Mouse (Mus musculus): Measurements from ENCODE around the gene Polr1d.

- TF ChIP-seq POLR2A (IDR thresholded peaks at IDR 0.05; ENCODE audit: extremely low read depth, insufficient read depth, low read length) = no peak
- TF ChIP-seq CTCF (IDR thresholded peaks at IDR 0.05; ENCODE audit: low read depth, low read length) = no peak
Measured at GRCm38 (mm10) chr5:147068876-147069275, 8.0 kb upstream of the Polr1d start.
